Mouse (Mus musculus) neural tube, embryonic 14.5 days (tissue): ENCODE results near the gene Fam25c. TPM values are rescaled to one million over a fixed set of nuclear protein-coding genes. Genes with fewer than 3 reads are reported as not detected.
"Not testable (repeated sequence)": the region's sequence is repeated elsewhere in the genome, so short reads cannot be mapped to it uniquely, and the experiment has no call there.

Experiments
- ATAC-seq: fragments of 200-750 bp; cut with Nextera tagmentation; 2 replicates; pipeline ENCODE4 v1.8.0; 2017; ENCODE audit warnings: low read depth, mild to moderate bottlenecking, moderate TSS enrichment, moderate library complexity
- H3K27ac ChIP-seq: fragments of 300-500 bp; sonication (generic); 2 replicates; pipeline ENCODE4 v1.5.1; 2014; ENCODE audit warnings: low read depth, mild to moderate bottlenecking, control low read depth, low read length, moderate library complexity, mixed read lengths
- H3K27me3 ChIP-seq: fragments of 300-500 bp; sonication (generic); 2 replicates; pipeline ENCODE4 v1.6.1; 2014; ENCODE audit warnings: low read length; ENCODE audit not compliant: control insufficient read depth, insufficient read depth
- H3K36me3 ChIP-seq: fragments of 300-500 bp; sonication (generic); 2 replicates; pipeline ENCODE4 v1.6.1; 2014; ENCODE audit warnings: low read length, mixed read lengths; ENCODE audit not compliant: control insufficient read depth, insufficient read depth
- H3K4me1 ChIP-seq: fragments of 300-500 bp; sonication (generic); 2 replicates; pipeline ENCODE4 v1.6.1; 2014; ENCODE audit warnings: low read length; ENCODE audit not compliant: control insufficient read depth, insufficient read depth
- H3K4me2 ChIP-seq: fragments of 300-500 bp; sonication (generic); 2 replicates; pipeline ENCODE4 v1.6.1; 2014; ENCODE audit warnings: mild to moderate bottlenecking, low read depth, low read length, control low read depth
- H3K4me3 ChIP-seq: fragments of 300-500 bp; sonication (generic); 2 replicates; pipeline ENCODE4 v1.5.1; 2014; ENCODE audit warnings: low read depth, low read length, control low read depth, mixed read lengths
- H3K9ac ChIP-seq: fragments of 300-500 bp; sonication (generic); replicated peaks from 2 replicates; pipeline ENCODE4 v1.6.1; 2014; ENCODE audit warnings: low read depth, mild to moderate bottlenecking, control low read depth, low read length, mixed read lengths
- H3K9me3 ChIP-seq: fragments of 300-500 bp; sonication (generic); 2 replicates; pipeline ENCODE4 v1.6.1; 2016; ENCODE audit warnings: low read length; ENCODE audit not compliant: control insufficient read depth
- WGBS: fragments of 180-500 bp; shearing (Covaris S2); extraction: QIAGEN DNeasy Blood & Tissue Kit; methylation state at CpG from one replicate; pipeline ENCODE4 v1.1.7; 2014; 5-methylcytosine and 5-hydroxymethylcytosine counted together
- polyA plus RNA-seq: library from polyadenylated mRNA; unstranded; fragments of >200 nt; fragmentation: Nextera tagmentation; extraction: Ambion mirVana; gene quantifications from 2 replicates; pipeline ENCODE4 v1.2.1, GENCODE M21; 2014

Fam25c gene
- polyA plus RNA-seq, 1 experiment from 2014 or later, result not detected

- Histone ChIP-seq H3K4me2 (peak overlapping the region; percentile 4; the same call in 1 of the 2 replicates), H3K9ac (no peak overlapping the region), H3K4me1 (peaks cover 4% of the 10 kb centered on the region), H3K27me3 (no peaks in the 10 kb centered on the region), H3K9me3 (no peaks in the 10 kb centered on the region), H3K4me3 (no peak overlapping the region), H3K36me3 (no peaks in the 10 kb centered on the region), H3K27ac (no peak overlapping the region)
- WGBS, result 90% methylated on average over 2 of the region's 2 CpGs
- ATAC-seq, result no peak; the same call in 1 of the 2 replicates
Observed at GRCm38 (mm10) chr14:34371763-34372162, 16.5 kb upstream of the Fam25c start.

- no peaks in the 10 kb centered on the region for H3K36me3 ChIP-seq
- ATAC-seq, result no peak
- no peak overlapping the region for H3K4me2 ChIP-seq
- no peak overlapping the region for H3K9ac ChIP-seq
- H3K27ac ChIP-seq, result no peak overlapping the region
- peaks cover 4% of the 10 kb centered on the region for H3K4me1 ChIP-seq
- H3K9me3 ChIP-seq, result no peaks in the 10 kb centered on the region
- no peak overlapping the region for H3K4me3 ChIP-seq
- no peaks in the 10 kb centered on the region for H3K27me3 ChIP-seq
- WGBS, result 91% methylated on average over 3 of the region's 3 CpGs
Observed at GRCm38 (mm10) chr14:34370921-34371320, 15.7 kb upstream of the Fam25c start.

GRCm38 (mm10) chr14:34370203-34370602, 15.0 kb upstream of the Fam25c start:
- no peak overlapping the region for H3K4me2 ChIP-seq
- H3K9me3 ChIP-seq, result no peaks in the 10 kb centered on the region
- H3K36me3 ChIP-seq, result no peaks in the 10 kb centered on the region
- H3K4me1 ChIP-seq, result peaks cover 4% of the 10 kb centered on the region
- no peaks in the 10 kb centered on the region for H3K27me3 ChIP-seq
- H3K27ac ChIP-seq, result no peak overlapping the region
- WGBS, result 67% methylated on average over 3 of the region's 3 CpGs
- H3K4me3 ChIP-seq, result no peak overlapping the region
- H3K9ac ChIP-seq, result no peak overlapping the region
- no peak for ATAC-seq

- no peaks in the 10 kb centered on the region for H3K27me3 ChIP-seq
- no peak for ATAC-seq
- 91% methylated on average over 2 of the region's 2 CpGs for WGBS
Observed at GRCm38 (mm10) chr14:34365147-34365507, 9.9 kb upstream of the Fam25c start.

GRCm38 (mm10) chr14:34364254-34365146, 9.3 kb upstream of the Fam25c start:
- not testable (repeated sequence) for H3K27me3 ChIP-seq, ATAC-seq, H3K4me1 ChIP-seq, H3K36me3 ChIP-seq, H3K27ac ChIP-seq, H3K9me3 ChIP-seq
- 76% methylated on average over 15 of the region's 15 CpGs for WGBS
- peak overlapping the region; percentile 37 for H3K4me3 ChIP-seq
- peak overlapping the region; percentile 54; the same call in 1 of the 2 replicates for H3K9ac ChIP-seq
- peak overlapping the region; percentile 86 for H3K4me2 ChIP-seq

More at GRCm38 (mm10) chr14:34365147-34365507, 9.9 kb upstream of the Fam25c start:
- Histone ChIP-seq H3K4me3 (no peak overlapping the region), H3K27ac (no peak overlapping the region), H3K36me3 (no peaks in the 10 kb centered on the region), H3K4me1 (no peaks in the 10 kb centered on the region), H3K4me2 (no peak overlapping the region), H3K9me3 (no peaks in the 10 kb centered on the region), H3K9ac (no peak overlapping the region)

- Histone ChIP-seq H3K4me1 (no peaks in the 10 kb centered on the region), H3K4me3 (peak overlapping the region; percentile 37), H3K4me2 (peak overlapping the region; percentile 86), H3K9ac (peak overlapping the region; percentile 54), H3K27me3 (no peaks in the 10 kb centered on the region), H3K9me3 (no peaks in the 10 kb centered on the region), H3K36me3 (no peaks in the 10 kb centered on the region), H3K27ac (no peak overlapping the region; the same call in 1 of the 2 replicates)
- WGBS, result 1% methylated on average over 32 of the region's 32 CpGs
- peak; percentile 85 for ATAC-seq
Observed at GRCm38 (mm10) chr14:34363490-34364253, 8.4 kb upstream of the Fam25c start.

GRCm38 (mm10) chr14:34362726-34363445, 7.7 kb upstream of the Fam25c start:
- no peaks in the 10 kb centered on the region for H3K9me3 ChIP-seq

GRCm38 (mm10) chr14:34362135-34362534, 6.9 kb upstream of the Fam25c start:
- Histone ChIP-seq H3K27me3 (no peaks in the 10 kb centered on the region), H3K36me3 (no peaks in the 10 kb centered on the region), H3K4me3 (no peak overlapping the region), H3K4me1 (no peaks in the 10 kb centered on the region), H3K27ac (no peak overlapping the region), H3K4me2 (no peak overlapping the region), H3K9me3 (no peaks in the 10 kb centered on the region), H3K9ac (no peak overlapping the region)
- no peak for ATAC-seq
- WGBS, result 85% methylated on average over 4 of the region's 4 CpGs

More at GRCm38 (mm10) chr14:34362726-34363445, 7.7 kb upstream of the Fam25c start:
- 32% methylated on average over 18 of the region's 18 CpGs for WGBS
- no peaks in the 10 kb centered on the region for H3K27me3 ChIP-seq
- H3K4me1 ChIP-seq, result no peaks in the 10 kb centered on the region
- peak overlapping the region; percentile 54; the same call in 1 of the 2 replicates for H3K9ac ChIP-seq
- ATAC-seq, result peak; percentile 67; the same call in 1 of the 2 replicates
- peak overlapping the region; percentile 37 for H3K4me3 ChIP-seq
- H3K36me3 ChIP-seq, result no peaks in the 10 kb centered on the region
- H3K27ac ChIP-seq, result no peak overlapping the region
- peak overlapping the region; percentile 86 for H3K4me2 ChIP-seq
